Mouse (Mus musculus): ENCODE measurements around the gene Scp2. TPM values are rescaled to one million over a fixed set of nuclear protein-coding genes. Genes with fewer than 3 reads are reported as not detected.
"Not testable (repeated sequence)": the region's sequence is repeated elsewhere in the genome, so short reads cannot be mapped to it uniquely, and the experiment has no call there.

The Scp2 gene
- polyA plus RNA-seq, 1 experiment from 2014 or later: 189 TPM

GRCm38 (mm10) chr4:108145554-108145953 is 756 bp upstream of the Scp2 start:
- not testable (repeated sequence) for H3K9me3 ChIP-seq (replicated peaks; ENCODE audit: control insufficient read depth, low read length); ATAC-seq (replicated peaks; ENCODE audit: extremely low read depth, insufficient read depth, low FRiP score); H3K36me3 ChIP-seq (ENCODE audit: control insufficient read depth, insufficient read depth); H3K4me2 ChIP-seq (ENCODE audit: low read depth, low read length); H3K4me1 ChIP-seq (ENCODE audit: control insufficient read depth, insufficient read depth, low read length); H3K27me3 ChIP-seq (ENCODE audit: control insufficient read depth, insufficient read depth, low read length); H3K27ac ChIP-seq (ENCODE audit: low read length); H3K4me3 ChIP-seq (ENCODE audit: low read length); H3K9ac ChIP-seq (ENCODE audit: low read length)
- 38% methylated on average over 3 of the region's 3 CpGs for WGBS

- no peak for ATAC-seq (replicated peaks; ENCODE audit: extremely low read depth, insufficient read depth, low FRiP score)
- Histone ChIP-seq H3K27ac (ENCODE audit: low read length) (no peak overlapping the region), H3K9ac (ENCODE audit: low read length) (no peak overlapping the region)
These were observed 1.0 kb downstream of the Scp2 start for GRCm38 (mm10) chr4:108143778-108144177.

GRCm38 (mm10) chr4:108143178-108143577 is 1.6 kb downstream of the Scp2 start:
- 76% methylated on average over 2 of the region's 2 CpGs for WGBS
- not testable (repeated sequence) for H3K27me3 ChIP-seq (ENCODE audit: control insufficient read depth, insufficient read depth, low read length)

More at GRCm38 (mm10) chr4:108143778-108144177, 1.0 kb downstream of the Scp2 start:
- no peak overlapping the region for H3K4me3 ChIP-seq (ENCODE audit: low read length)
- peaks cover 4% of the 10 kb centered on the region for H3K9me3 ChIP-seq (replicated peaks; ENCODE audit: control insufficient read depth, low read length)
- no peaks in the 10 kb centered on the region for H3K27me3 ChIP-seq (ENCODE audit: control insufficient read depth, insufficient read depth, low read length)
- no peaks in the 10 kb centered on the region for H3K36me3 ChIP-seq (ENCODE audit: control insufficient read depth, insufficient read depth)
- no peak overlapping the region for H3K4me2 ChIP-seq (ENCODE audit: low read depth, low read length)
- no peaks in the 10 kb centered on the region for H3K4me1 ChIP-seq (ENCODE audit: control insufficient read depth, insufficient read depth, low read length)

GRCm38 (mm10) chr4:108136938-108137337 is 7.9 kb downstream of the Scp2 start:
- no peak for ATAC-seq (replicated peaks; ENCODE audit: extremely low read depth, insufficient read depth, low FRiP score)
- Histone ChIP-seq H3K36me3 (ENCODE audit: control insufficient read depth, insufficient read depth) (no peaks in the 10 kb centered on the region), H3K4me1 (ENCODE audit: control insufficient read depth, insufficient read depth, low read length) (no peaks in the 10 kb centered on the region), H3K27ac (ENCODE audit: low read length) (no peak overlapping the region), H3K4me2 (ENCODE audit: low read depth, low read length) (no peak overlapping the region), H3K9me3 (replicated peaks; ENCODE audit: control insufficient read depth, low read length) (no peaks in the 10 kb centered on the region), H3K27me3 (ENCODE audit: control insufficient read depth, insufficient read depth, low read length) (no peaks in the 10 kb centered on the region), H3K9ac (ENCODE audit: low read length) (no peak overlapping the region), H3K4me3 (ENCODE audit: low read length) (no peak overlapping the region)
- 82% methylated on average over 5 of the region's 5 CpGs for WGBS

More at GRCm38 (mm10) chr4:108143178-108143577, 1.6 kb downstream of the Scp2 start:
- H3K36me3 ChIP-seq (ENCODE audit: control insufficient read depth, insufficient read depth); H3K9me3 ChIP-seq (replicated peaks; ENCODE audit: control insufficient read depth, low read length); H3K4me3 ChIP-seq (ENCODE audit: low read length); H3K27ac ChIP-seq (ENCODE audit: low read length); H3K4me1 ChIP-seq (ENCODE audit: control insufficient read depth, insufficient read depth, low read length); H3K4me2 ChIP-seq (ENCODE audit: low read depth, low read length); H3K9ac ChIP-seq (ENCODE audit: low read length); ATAC-seq (replicated peaks; ENCODE audit: extremely low read depth, insufficient read depth, low FRiP score): not testable (repeated sequence)

GRCm38 (mm10) chr4:108130452-108130851 is 14.3 kb downstream of the Scp2 start:
- H3K4me2 ChIP-seq (ENCODE audit: low read depth, low read length): no peak overlapping the region

GRCm38 (mm10) chr4:108128339-108128738 is 16.5 kb downstream of the Scp2 start:
- no peak overlapping the region for H3K9ac ChIP-seq (ENCODE audit: low read length)
- H3K9me3 ChIP-seq (replicated peaks; ENCODE audit: control insufficient read depth, low read length): peaks cover 2% of the 10 kb centered on the region; the same call in 1 of the 2 replicates
- no peaks in the 10 kb centered on the region for H3K4me1 ChIP-seq (ENCODE audit: control insufficient read depth, insufficient read depth, low read length)
- H3K4me2 ChIP-seq (ENCODE audit: low read depth, low read length): no peak overlapping the region
- H3K4me3 ChIP-seq (ENCODE audit: low read length): no peak overlapping the region
- WGBS: 86% methylated on average over 2 of the region's 2 CpGs
- H3K27me3 ChIP-seq (ENCODE audit: control insufficient read depth, insufficient read depth, low read length): no peaks in the 10 kb centered on the region
- ATAC-seq (replicated peaks; ENCODE audit: extremely low read depth, insufficient read depth, low FRiP score): no peak
- H3K36me3 ChIP-seq (ENCODE audit: control insufficient read depth, insufficient read depth): no peaks in the 10 kb centered on the region
- H3K27ac ChIP-seq (ENCODE audit: low read length): no peak overlapping the region

More at GRCm38 (mm10) chr4:108130452-108130851, 14.3 kb downstream of the Scp2 start:
- Histone ChIP-seq H3K27ac (ENCODE audit: low read length) (no peak overlapping the region), H3K4me3 (ENCODE audit: low read length) (no peak overlapping the region), H3K9ac (ENCODE audit: low read length) (no peak overlapping the region), H3K36me3 (ENCODE audit: control insufficient read depth, insufficient read depth) (no peaks in the 10 kb centered on the region), H3K4me1 (ENCODE audit: control insufficient read depth, insufficient read depth, low read length) (no peaks in the 10 kb centered on the region), H3K27me3 (ENCODE audit: control insufficient read depth, insufficient read depth, low read length) (no peaks in the 10 kb centered on the region), H3K9me3 (replicated peaks; ENCODE audit: control insufficient read depth, low read length) (peaks cover 2% of the 10 kb centered on the region; the same call in 1 of the 2 replicates)
- no peak for ATAC-seq (replicated peaks; ENCODE audit: extremely low read depth, insufficient read depth, low FRiP score)
- WGBS: 76% methylated on average over 3 of the region's 3 CpGs

GRCm38 (mm10) chr4:108127516-108127915 is 17.3 kb downstream of the Scp2 start:
- WGBS: 84% methylated on average over 5 of the region's 5 CpGs
- Histone ChIP-seq H3K36me3 (ENCODE audit: control insufficient read depth, insufficient read depth) (no peaks in the 10 kb centered on the region), H3K27me3 (ENCODE audit: control insufficient read depth, insufficient read depth, low read length) (no peaks in the 10 kb centered on the region), H3K27ac (ENCODE audit: low read length) (no peak overlapping the region), H3K9ac (ENCODE audit: low read length) (no peak overlapping the region), H3K9me3 (replicated peaks; ENCODE audit: control insufficient read depth, low read length) (peaks cover 2% of the 10 kb centered on the region; the same call in 1 of the 2 replicates), H3K4me3 (ENCODE audit: low read length) (no peak overlapping the region), H3K4me1 (ENCODE audit: control insufficient read depth, insufficient read depth, low read length) (no peaks in the 10 kb centered on the region), H3K4me2 (ENCODE audit: low read depth, low read length) (no peak overlapping the region)
- no peak for ATAC-seq (replicated peaks; ENCODE audit: extremely low read depth, insufficient read depth, low FRiP score)

GRCm38 (mm10) chr4:108126260-108126659 is 18.5 kb downstream of the Scp2 start:
- H3K4me3 ChIP-seq (ENCODE audit: low read length): no peak overlapping the region
- H3K27ac ChIP-seq (ENCODE audit: low read length): no peak overlapping the region
- no peaks in the 10 kb centered on the region for H3K27me3 ChIP-seq (ENCODE audit: control insufficient read depth, insufficient read depth, low read length)
- ATAC-seq (replicated peaks; ENCODE audit: extremely low read depth, insufficient read depth, low FRiP score): no peak
- no peaks in the 10 kb centered on the region for H3K36me3 ChIP-seq (ENCODE audit: control insufficient read depth, insufficient read depth)
- H3K4me1 ChIP-seq (ENCODE audit: control insufficient read depth, insufficient read depth, low read length): no peaks in the 10 kb centered on the region
- no peak overlapping the region for H3K4me2 ChIP-seq (ENCODE audit: low read depth, low read length)
- H3K9ac ChIP-seq (ENCODE audit: low read length): no peak overlapping the region
- peaks cover 2% of the 10 kb centered on the region; the same call in 1 of the 2 replicates for H3K9me3 ChIP-seq (replicated peaks; ENCODE audit: control insufficient read depth, low read length)
- 83% methylated on average over 4 of the region's 4 CpGs for WGBS

- no peak overlapping the region for H3K4me2 ChIP-seq (ENCODE audit: low read depth, low read length)
- 96% methylated on average over 1 of the region's 1 CpGs for WGBS
- no peaks in the 10 kb centered on the region for H3K27me3 ChIP-seq (ENCODE audit: control insufficient read depth, insufficient read depth, low read length)
- H3K27ac ChIP-seq (ENCODE audit: low read length): no peak overlapping the region
- no peak overlapping the region for H3K4me3 ChIP-seq (ENCODE audit: low read length)
- no peak for ATAC-seq (replicated peaks; ENCODE audit: extremely low read depth, insufficient read depth, low FRiP score)
- no peak overlapping the region for H3K9ac ChIP-seq (ENCODE audit: low read length)
- peaks cover 2% of the 10 kb centered on the region; the same call in 1 of the 2 replicates for H3K9me3 ChIP-seq (replicated peaks; ENCODE audit: control insufficient read depth, low read length)
- H3K36me3 ChIP-seq (ENCODE audit: control insufficient read depth, insufficient read depth): no peaks in the 10 kb centered on the region
- H3K4me1 ChIP-seq (ENCODE audit: control insufficient read depth, insufficient read depth, low read length): no peaks in the 10 kb centered on the region
These were observed 20.7 kb downstream of the Scp2 start for GRCm38 (mm10) chr4:108124104-108124503.
